9 mouse cellular contexts compared by ENCODE assay signal in genomic region chr5:72580088-72580969, GRCm38 (mm10). TPM values are rescaled to one million over a fixed set of nuclear protein-coding genes. Genes with fewer than 3 reads are reported as not detected.
DNase-seq lines count a peak whose midpoint lies in the region; ATAC-seq and TF ChIP-seq lines count a peak whose summit lies in the region.
"Not testable (repeated sequence)": the region's sequence is repeated elsewhere in the genome, so short reads cannot be mapped to it uniquely, and the experiment has no call there.
"Had no signal": no experiment of that assay in that cellular context is flagged by ENCODE, and none has a peak within 500 bp of the region (broad histone marks: within the 10 kb centered on the region; RNA-seq: fewer than 3 reads in every experiment).

No protein-coding gene starts in this region.

- H3K9me3 ChIP-seq in embryonic facial prominence, embryonic 13.5 days; heart, embryonic 14.5 days (ENCODE audit: control insufficient read depth, low read length); intestine, postnatal 0 days (ENCODE audit: control insufficient read depth); liver, embryonic 12.5 days (replicated peaks); midbrain, embryonic 15.5 days: not testable (repeated sequence)

- not testable (repeated sequence) for H3K36me3 ChIP-seq in embryonic facial prominence, embryonic 13.5 days; heart, embryonic 14.5 days (ENCODE audit: control insufficient read depth, insufficient read depth, low read length); intestine, postnatal 0 days (ENCODE audit: control insufficient read depth, insufficient read depth); liver, embryonic 12.5 days; midbrain, embryonic 15.5 days (replicated peaks); spleen, adult 2 months (ENCODE audit: control insufficient read depth, insufficient read depth, low read length)

- WGBS in embryonic facial prominence, embryonic 13.5 days = 4% methylated on average over 65 of the region's 73 CpGs
- 8% methylated on average over 52 of the region's 73 CpGs for WGBS in heart, embryonic 14.5 days
- WGBS in intestine, postnatal 0 days = 8% methylated on average over 49 of the region's 73 CpGs
- WGBS in liver, embryonic 12.5 days (ENCODE audit: insufficient replicate concordance) = 6% methylated on average over 70 of the region's 73 CpGs
- 4% methylated on average over 63 of the region's 73 CpGs for WGBS in midbrain, embryonic 15.5 days
- 8% methylated on average over 64 of the region's 73 CpGs for WGBS in spleen, adult 2 months

- not testable (repeated sequence) for TF ChIP-seq CTCF in intestine, postnatal 0 days (IDR thresholded peaks at IDR 0.05; ENCODE audit: low read depth); spleen, adult 2 months (IDR thresholded peaks at IDR 0.05; ENCODE audit: extremely low read depth, insufficient read depth, insufficient read length, insufficient replicate concordance)

- H3K4me1 ChIP-seq in embryonic facial prominence, embryonic 13.5 days; heart, embryonic 14.5 days (ENCODE audit: control insufficient read depth in 2 of 2, insufficient read depth in 2 of 2, low read length in 2 of 2); intestine, postnatal 0 days (replicated peaks; ENCODE audit: control insufficient read depth, insufficient read depth, low read length); liver, embryonic 12.5 days; midbrain, embryonic 15.5 days; spleen, adult 2 months (ENCODE audit: control insufficient read depth, insufficient read depth, insufficient read length): not testable (repeated sequence)

- peaks cover 19% of the 10 kb centered on the region for H3K27me3 ChIP-seq in embryonic facial prominence, embryonic 13.5 days
- peaks cover 22% of the 10 kb centered on the region; the same call in 1 of the 2 replicates for H3K27me3 ChIP-seq in heart, embryonic 14.5 days (ENCODE audit: control insufficient read depth, insufficient read depth, low read length)
- not testable (repeated sequence) for H3K27me3 ChIP-seq in intestine, postnatal 0 days (replicated peaks; ENCODE audit: control insufficient read depth, insufficient read depth, low read length); midbrain, embryonic 15.5 days (replicated peaks); spleen, adult 2 months (ENCODE audit: control insufficient read depth, insufficient read depth, low read length)
- peaks cover 49% of the 10 kb centered on the region for H3K27me3 ChIP-seq in liver, embryonic 12.5 days (replicated peaks)

- H3K4me3 ChIP-seq in embryonic facial prominence, embryonic 13.5 days = peak overlapping the region; percentile 48
- peak overlapping the region; percentile 36 to 44 for H3K4me3 ChIP-seq in heart, embryonic 14.5 days (ENCODE audit: control insufficient read depth in 1 of 2, insufficient read depth in 1 of 2, low read depth in 1 of 2, low read length in 2 of 2)
- peak overlapping the region; percentile 41 for H3K4me3 ChIP-seq in intestine, postnatal 0 days (ENCODE audit: low read depth, low read length)
- H3K4me3 ChIP-seq in liver, embryonic 12.5 days = peak overlapping the region; percentile 40
- peak overlapping the region; percentile 45 for H3K4me3 ChIP-seq in midbrain, embryonic 15.5 days
- peak overlapping the region; percentile 49; the same call in 1 of the 2 replicates for H3K4me3 ChIP-seq in spleen, adult 2 months (ENCODE audit: extremely low read depth, insufficient read depth, insufficient read length)

- peak; percentile 43; the same call in 1 of the 2 replicates for ATAC-seq in embryonic facial prominence, embryonic 13.5 days (ENCODE audit: insufficient number of reproducible peaks, insufficient read depth, low FRiP score, low TSS enrichment, low read depth)
- ATAC-seq in heart, embryonic 14.5 days (ENCODE audit: insufficient number of reproducible peaks, insufficient read depth, low FRiP score, low read depth); liver, embryonic 12.5 days: not testable (repeated sequence)
- ATAC-seq in intestine, postnatal 0 days = peak; percentile 64
- peak; percentile 87 for ATAC-seq in midbrain, embryonic 15.5 days (replicated peaks)

- H3K4me2 ChIP-seq in embryonic facial prominence, embryonic 13.5 days = peak overlapping the region; percentile 86
- peak overlapping the region; percentile 86 for H3K4me2 ChIP-seq in heart, embryonic 14.5 days (ENCODE audit: low read length)
- H3K4me2 ChIP-seq in intestine, postnatal 0 days (replicated peaks; ENCODE audit: low read depth) = peak overlapping the region; percentile 85
- peak overlapping the region; percentile 64 for H3K4me2 ChIP-seq in liver, embryonic 12.5 days
- H3K4me2 ChIP-seq in midbrain, embryonic 15.5 days = peak overlapping the region; percentile 77

- not testable (repeated sequence) for TF ChIP-seq POLR2A in spleen, adult 2 months (IDR thresholded peaks at IDR 0.05; ENCODE audit: low read depth, low read length)

- not testable (repeated sequence) for H3K27ac ChIP-seq in embryonic facial prominence, embryonic 13.5 days; heart, embryonic 14.5 days (replicated peaks in 1 of 2; ENCODE audit: control insufficient read depth in 1 of 2, insufficient read depth in 1 of 2, low read depth in 2 of 2, low read length in 2 of 2); intestine, postnatal 0 days (ENCODE audit: low read depth, low read length); liver, embryonic 12.5 days; midbrain, embryonic 15.5 days; spleen, adult 2 months (ENCODE audit: insufficient read depth, low read length)

- H3K9ac ChIP-seq in embryonic facial prominence, embryonic 13.5 days = peak overlapping the region; percentile 69
- peak overlapping the region; percentile 52; the same call in 1 of the 2 replicates for H3K9ac ChIP-seq in heart, embryonic 14.5 days (ENCODE audit: low read length)
- H3K9ac ChIP-seq in intestine, postnatal 0 days (ENCODE audit: low read depth, low read length) = peak overlapping the region; percentile 31
- H3K9ac ChIP-seq in liver, embryonic 12.5 days = not testable (repeated sequence)
- peak overlapping the region; percentile 41 for H3K9ac ChIP-seq in midbrain, embryonic 15.5 days

- peak; percentile 38 for DNase-seq in adrenal gland, postnatal 14 days
- DNase-seq in spleen, adult 2 months (ENCODE audit: low read depth in 1 of 2, low spot score in 2 of 2) = not testable (repeated sequence)

RNA-seq across cellular contexts. Expression of gene Zar1, which starts 0.7 kb away (rescaled TPM):
- total RNA-seq in adrenal gland, postnatal 14 days (2021) = not detected in 2 replicates
- 1.6 and 3.0 TPM in 2 replicates for polyA plus RNA-seq in embryonic facial prominence, embryonic 13.5 days (2015; fragmentation: Nextera tagmentation; extraction: Ambion mirVana)
- not detected in 2 replicates for polyA plus RNA-seq in heart, embryonic 14.5 days (2014; fragmentation: Nextera tagmentation; extraction: Ambion mirVana)
- not detected in 2 replicates for polyA plus RNA-seq in intestine, postnatal 0 days (2015; fragmentation: Nextera tagmentation; extraction: Ambion mirVana)
- not detected in 2 replicates for polyA plus RNA-seq in liver, embryonic 12.5 days (2016; fragmentation: Nextera tagmentation; extraction: Ambion mirVana)
- 3.0 and 3.1 TPM in 2 replicates for polyA plus RNA-seq in midbrain, embryonic 15.5 days (2015; fragmentation: Nextera tagmentation; extraction: Ambion mirVana)
- not detected in 2 replicates for polyA plus RNA-seq in spleen, adult 2 months (2012; rRNA removed)
- total RNA-seq: gastrocnemius, adult 18-20 months had no signal
- polyA plus RNA-seq: myocyte had no signal

RNA-seq across cellular contexts. Expression of gene Gm5868, which starts 7.0 kb away (rescaled TPM):
- total RNA-seq in adrenal gland, postnatal 14 days (2021) = 1.3 and 2.9 TPM in 2 replicates
- 0.72 and 0.98 TPM in 2 replicates for polyA plus RNA-seq in embryonic facial prominence, embryonic 13.5 days (2015; fragmentation: Nextera tagmentation; extraction: Ambion mirVana)
- 0.15 TPM in 2 replicates for polyA plus RNA-seq in heart, embryonic 14.5 days (2014; fragmentation: Nextera tagmentation; extraction: Ambion mirVana)
- 0.29 and 0.71 TPM in 2 replicates for polyA plus RNA-seq in intestine, postnatal 0 days (2015; fragmentation: Nextera tagmentation; extraction: Ambion mirVana)
- polyA plus RNA-seq in liver, embryonic 12.5 days (2016; fragmentation: Nextera tagmentation; extraction: Ambion mirVana) = not detected in 2 replicates
- polyA plus RNA-seq in midbrain, embryonic 15.5 days (2015; fragmentation: Nextera tagmentation; extraction: Ambion mirVana) = 6.2 and 7.2 TPM in 2 replicates
- polyA plus RNA-seq in spleen, adult 2 months (2012; rRNA removed) = not detected in 2 replicates
- total RNA-seq: gastrocnemius, adult 18-20 months had no signal
- polyA plus RNA-seq: myocyte had no signal

RNA-seq across cellular contexts. Expression of gene Nfxl1, which starts 20.8 kb away (rescaled TPM):
- 12.5 and 12.7 TPM in 2 replicates for total RNA-seq in adrenal gland, postnatal 14 days (2021)
- polyA plus RNA-seq in embryonic facial prominence, embryonic 13.5 days (2015; fragmentation: Nextera tagmentation; extraction: Ambion mirVana) = 20.0 and 20.9 TPM in 2 replicates
- 14.2 and 14.3 TPM in 2 replicates for polyA plus RNA-seq in heart, embryonic 14.5 days (2014; fragmentation: Nextera tagmentation; extraction: Ambion mirVana)
- polyA plus RNA-seq in intestine, postnatal 0 days (2015; fragmentation: Nextera tagmentation; extraction: Ambion mirVana) = 6.3 and 7.1 TPM in 2 replicates
- polyA plus RNA-seq in liver, embryonic 12.5 days (2016; fragmentation: Nextera tagmentation; extraction: Ambion mirVana) = 9.2 and 11.3 TPM in 2 replicates
- 13.9 and 14.5 TPM in 2 replicates for polyA plus RNA-seq in midbrain, embryonic 15.5 days (2015; fragmentation: Nextera tagmentation; extraction: Ambion mirVana)
- polyA plus RNA-seq in spleen, adult 2 months (2012; rRNA removed) = 2.9 and 3.6 TPM in 2 replicates
